Mouse (Mus musculus) gastrocnemius, postnatal 25 days (tissue): ENCODE measurements around the gene Lmx1a. TPM values are rescaled to one million over a fixed set of nuclear protein-coding genes. Genes with fewer than 3 reads are reported as not detected.

Experiments
- DNase-seq: peaks from one replicate; pipeline ENCODE4 v3.0.0; 2022
- total RNA-seq, 2 experiments: library from RNA; stranded (reverse); gene quantifications; 1 replicate in 1 of 2; 2 replicates in 1 of 2; pipeline ENCODE4 v1.2.3; 2021

Lmx1a gene
- total RNA-seq, 2 experiments from 2014 or later, result 0.43 to 0.51 TPM

DNA sequence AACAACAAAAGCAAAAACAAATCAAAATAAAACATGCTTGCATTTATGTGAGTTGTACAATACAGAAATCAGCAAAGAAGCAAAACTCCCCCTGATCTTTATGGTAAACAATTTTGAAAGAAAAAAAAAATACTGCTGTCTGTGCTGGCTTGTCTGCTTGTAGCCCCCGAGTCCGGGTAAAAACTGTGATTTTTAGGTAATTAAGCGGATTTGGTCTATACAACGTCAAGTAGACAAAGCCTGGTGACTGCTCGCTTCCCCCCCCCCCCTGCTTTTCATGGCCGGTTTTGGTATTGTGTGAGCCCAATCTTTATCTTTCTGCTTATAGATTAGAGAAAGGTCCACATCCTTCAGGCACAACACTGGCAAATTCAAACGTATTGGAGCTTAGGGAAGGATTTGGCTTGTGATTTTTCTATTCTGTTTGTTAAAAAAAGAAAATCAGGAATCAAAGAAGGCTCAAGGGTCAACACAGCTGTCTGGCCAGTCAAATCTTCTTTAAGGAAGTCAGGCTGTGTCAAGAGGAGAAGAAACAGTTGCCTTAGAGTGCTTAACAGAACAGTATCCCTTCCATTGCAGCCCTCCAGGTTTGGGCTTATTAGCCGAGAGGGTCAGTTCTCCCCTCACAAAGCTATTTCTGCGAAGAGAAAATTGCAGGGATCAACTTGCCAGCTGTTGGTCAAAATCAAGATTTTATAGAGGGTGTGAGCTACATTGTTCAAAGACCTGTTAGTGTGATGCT, 4.6 kb downstream of the Lmx1a start:
- no peak for DNase-seq

GRCm38 (mm10) chr1:167694731-167695130, 5.7 kb downstream of the Lmx1a start:
- no peak for DNase-seq

GRCm38 (mm10) chr1:167695910-167696459, 6.9 kb downstream of the Lmx1a start:
- no peak for DNase-seq

GRCm38 (mm10) chr1:167699706-167700105, 10.7 kb downstream of the Lmx1a start:
- DNase-seq, result no peak

DNA sequence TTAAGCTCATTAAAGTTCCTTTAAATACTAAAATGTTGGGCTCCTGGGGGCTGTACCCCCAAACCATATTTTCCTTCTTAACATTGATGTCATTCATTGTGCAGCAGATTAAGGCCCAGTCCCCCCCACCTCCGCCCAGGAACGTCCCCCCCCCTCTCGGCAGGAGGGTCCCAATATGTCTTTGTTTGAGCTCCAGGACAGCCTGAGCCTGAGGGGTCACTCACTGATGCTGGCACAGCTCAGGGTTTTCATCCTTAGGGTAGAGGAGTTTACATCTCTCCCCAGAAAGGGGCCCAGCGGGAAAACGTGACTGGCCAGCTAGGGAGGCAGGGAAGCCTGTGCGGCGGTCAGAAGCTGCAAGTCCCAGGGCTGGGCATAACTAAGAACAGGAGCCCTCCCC, 11.2 kb downstream of the Lmx1a start:
- no peak for DNase-seq

GRCm38 (mm10) chr1:167705527-167705926, 16.5 kb downstream of the Lmx1a start:
- no peak for DNase-seq

DNA sequence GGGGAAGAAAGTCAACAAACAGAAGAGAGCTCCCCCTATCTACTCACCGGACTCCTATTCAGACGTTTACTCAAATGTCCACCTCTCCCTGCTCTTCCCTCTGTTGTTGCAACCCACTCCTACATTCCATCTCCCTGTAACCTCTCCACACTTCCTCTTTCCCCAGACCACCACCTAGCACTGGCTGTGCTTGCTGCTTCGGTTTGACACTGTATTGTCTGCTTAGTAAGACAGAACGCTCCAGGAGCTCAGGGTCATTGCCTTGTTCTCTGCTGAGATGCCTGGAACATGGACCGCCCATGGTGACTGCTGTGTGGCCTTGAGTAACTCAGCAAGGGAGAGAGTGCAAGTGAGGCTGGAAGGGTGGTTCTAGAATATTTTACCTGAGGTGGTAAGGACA, 19.7 kb downstream of the Lmx1a start:
- DNase-seq, result no peak

DNA sequence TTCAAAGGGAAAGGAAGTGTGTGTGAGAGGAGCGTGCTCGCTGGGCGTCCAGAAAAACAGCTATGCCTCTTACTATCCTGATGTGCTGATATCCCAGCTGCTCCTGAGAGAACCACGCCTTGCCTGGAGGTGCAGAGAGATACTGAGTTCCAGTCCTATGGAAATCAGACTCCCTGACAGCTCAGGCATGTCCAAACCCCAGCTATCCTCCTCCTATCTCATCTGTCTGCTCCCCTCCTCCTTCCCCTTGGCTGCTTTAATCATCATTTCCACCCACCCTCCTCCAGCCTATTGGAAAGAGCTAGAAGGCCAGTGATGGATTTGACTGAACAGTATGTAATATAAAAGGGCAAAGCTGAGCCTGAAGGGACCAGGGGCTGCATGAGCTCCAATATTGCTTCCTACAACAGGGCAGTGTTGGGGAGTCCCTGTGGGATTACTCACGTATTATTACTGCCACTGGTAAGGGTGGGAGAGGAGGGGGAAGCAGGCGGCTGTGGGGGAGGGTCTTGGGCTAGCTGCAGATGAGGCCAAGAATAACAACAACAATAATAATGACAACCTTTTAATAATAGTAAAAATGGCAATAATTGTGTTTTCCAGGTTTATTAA, 26.8 kb downstream of the Lmx1a start:
- DNase-seq, result no peak

DNA sequence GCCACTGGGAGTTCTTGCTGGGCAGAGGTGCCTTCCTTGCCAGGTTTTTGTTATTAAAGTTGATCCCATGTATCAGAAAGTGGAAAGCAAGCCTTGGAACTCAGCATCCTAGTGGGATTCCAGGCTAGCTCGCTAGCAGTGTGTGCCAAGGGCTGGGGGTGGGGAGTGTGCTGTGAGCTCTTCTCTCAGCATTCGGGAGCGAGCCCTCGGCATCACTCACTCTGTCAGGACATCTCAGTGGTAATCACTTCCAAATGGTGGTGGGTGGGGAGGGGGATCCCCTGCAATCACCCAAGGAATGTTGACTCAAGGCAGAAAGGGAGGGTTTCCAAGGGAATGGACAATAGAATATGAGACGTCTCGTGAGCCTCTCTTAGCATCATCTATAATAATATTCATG, 45.4 kb downstream of the Lmx1a start:
- DNase-seq, result no peak

- no peak for DNase-seq
Measured at GRCm38 (mm10) chr1:167736793-167737192, 47.8 kb downstream of the Lmx1a start.

DNA sequence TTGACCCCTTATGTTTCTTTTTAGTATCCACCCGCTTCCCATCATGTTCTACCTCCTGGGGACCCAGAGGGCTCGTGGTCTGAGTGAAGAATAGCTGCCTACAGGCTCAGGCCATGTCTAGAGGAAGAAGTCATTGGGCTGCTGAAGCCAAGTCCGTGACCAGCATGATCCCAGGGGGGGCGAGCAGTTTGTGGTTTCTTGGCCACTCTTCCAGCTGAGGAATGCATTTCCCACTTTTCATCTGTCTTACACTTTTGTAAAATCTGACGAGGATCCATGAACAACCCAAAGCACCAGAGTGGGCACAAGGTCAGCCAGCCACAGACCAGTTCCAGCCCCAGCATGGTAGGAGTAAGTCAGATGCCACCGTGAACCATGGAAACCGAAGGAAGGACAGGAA, 50.2 kb downstream of the Lmx1a start:
- DNase-seq, result no peak

- no peak for DNase-seq
Measured at GRCm38 (mm10) chr1:167746676-167747075, 57.6 kb downstream of the Lmx1a start.

DNA sequence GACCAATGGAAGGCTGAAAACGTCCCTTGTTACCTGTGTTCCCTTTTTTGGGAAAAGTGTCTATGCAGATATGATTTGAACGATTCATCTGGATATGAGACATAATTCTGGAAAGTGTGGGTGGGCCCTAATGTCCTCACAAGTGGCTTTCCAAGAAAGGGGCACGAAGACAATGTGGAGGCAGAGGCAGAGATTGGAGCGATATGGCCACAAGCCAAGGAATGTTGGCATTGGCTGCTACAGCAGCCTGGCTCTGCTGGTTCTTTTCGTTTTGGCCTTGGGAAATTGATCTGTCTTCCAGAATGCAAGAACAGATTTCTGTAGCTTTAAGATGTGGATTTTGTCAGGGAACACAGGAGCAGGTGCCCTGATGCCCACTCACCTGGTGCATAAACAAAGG, 63.6 kb downstream of the Lmx1a start:
- no peak for DNase-seq

DNA sequence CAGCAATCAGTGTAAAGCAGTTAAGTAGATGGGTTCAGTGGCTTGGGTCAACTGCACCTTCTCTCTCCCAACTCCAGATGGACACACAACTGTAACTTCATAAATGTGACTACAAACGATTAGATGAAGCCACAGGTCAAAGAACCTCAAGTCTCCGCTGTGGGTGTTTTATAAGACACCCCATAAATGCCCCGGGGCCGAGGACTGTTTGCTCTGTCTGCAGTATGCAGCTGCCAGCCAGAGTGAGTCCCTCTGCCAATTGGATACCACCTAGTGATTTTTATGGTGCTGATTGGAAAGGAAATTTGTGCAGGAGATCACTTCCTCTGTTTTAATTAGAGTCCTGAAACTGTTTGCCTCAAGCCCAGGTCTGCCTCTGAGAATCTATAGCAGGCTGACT, 65.0 kb downstream of the Lmx1a start:
- DNase-seq, result no peak

DNA sequence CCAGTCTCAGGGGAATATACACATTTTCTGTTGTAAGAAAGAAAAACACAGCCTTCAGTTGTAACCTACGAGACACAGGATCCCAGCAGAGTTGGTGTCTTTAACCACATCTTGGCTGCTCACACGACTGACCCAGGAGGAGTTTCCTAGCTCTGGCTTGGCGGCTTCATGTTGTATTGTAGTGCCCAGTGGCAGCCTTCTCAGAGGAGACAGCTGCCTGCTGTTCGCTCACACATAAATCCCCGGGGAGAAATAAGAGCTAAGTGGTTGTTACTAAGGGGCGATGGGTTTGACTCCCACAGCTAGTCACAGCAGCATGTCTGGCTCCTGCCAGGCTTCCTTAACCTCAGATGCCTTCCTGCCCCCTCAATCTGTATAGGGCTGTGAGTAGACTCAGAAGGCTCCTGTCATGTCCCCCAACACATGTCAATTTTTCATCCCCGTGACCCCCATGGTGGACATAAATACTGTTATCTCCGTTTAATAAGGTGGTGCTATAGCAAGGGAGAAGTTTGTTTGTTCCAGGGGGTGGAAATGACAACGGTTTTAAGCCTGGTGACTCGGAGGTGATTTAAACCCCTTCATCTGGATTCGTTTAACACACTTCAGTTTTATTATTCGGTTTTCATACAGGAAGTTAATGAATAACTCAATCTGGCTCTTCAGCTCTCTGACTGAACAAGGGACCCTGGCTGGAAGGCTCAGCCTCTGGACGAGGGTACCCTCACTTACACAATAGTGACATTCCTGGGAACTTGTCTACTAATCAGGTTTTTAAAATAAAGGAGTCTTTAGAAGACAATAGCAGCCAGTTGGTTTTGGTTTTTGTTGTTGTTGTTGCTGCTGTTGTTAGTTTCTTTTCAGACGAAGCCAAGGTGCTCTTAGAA, 65.8 kb downstream of the Lmx1a start:
- DNase-seq, result no peak

DNA sequence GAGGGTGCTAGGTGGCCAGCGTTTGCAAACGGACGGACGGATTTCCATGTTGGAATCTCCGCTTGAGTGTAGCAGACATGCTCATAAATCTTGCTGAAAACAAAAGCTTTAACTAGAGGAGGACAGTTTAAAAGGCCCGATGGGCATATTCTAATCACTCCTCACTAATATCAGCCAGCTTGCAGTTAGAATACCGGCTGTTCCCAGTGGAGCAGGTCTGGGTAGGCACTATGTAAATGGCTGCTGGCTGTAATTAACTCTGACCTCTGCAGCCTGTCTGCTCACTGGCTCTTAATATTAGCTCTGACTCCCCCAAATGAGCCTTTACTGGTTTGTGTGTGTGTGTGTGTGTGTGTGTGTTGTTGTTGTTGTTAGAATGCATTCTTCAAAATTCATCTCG, 69.2 kb downstream of the Lmx1a start:
- no peak for DNase-seq

GRCm38 (mm10) chr1:167760307-167760706, 71.3 kb downstream of the Lmx1a start:
- DNase-seq, result no peak

DNA sequence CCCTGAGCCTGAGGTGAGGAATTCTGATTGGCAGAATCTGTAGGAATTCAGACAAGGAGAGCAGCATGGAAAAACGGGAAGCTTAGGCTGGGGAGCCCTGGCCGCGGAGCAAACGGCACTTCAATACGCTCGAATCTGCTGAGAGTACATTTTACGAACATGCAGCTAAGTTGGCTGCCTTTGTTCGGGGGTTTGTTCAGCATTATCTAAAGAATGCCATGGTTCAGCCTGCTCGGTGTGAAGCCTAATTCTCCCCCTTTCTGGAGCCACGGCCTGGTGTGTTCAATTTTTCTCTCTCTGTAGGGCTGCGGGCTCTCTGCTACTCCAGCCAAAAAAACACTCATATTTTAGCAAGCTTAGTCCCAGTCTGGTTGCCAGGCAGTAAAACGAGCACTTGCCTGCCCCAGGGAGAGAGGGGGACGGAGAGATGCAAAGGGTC, 72.8 kb downstream of the Lmx1a start:
- DNase-seq, result no peak

GRCm38 (mm10) chr1:167766619-167767018, 77.6 kb downstream of the Lmx1a start:
- DNase-seq, result no peak

GRCm38 (mm10) chr1:167770457-167770856, 81.4 kb downstream of the Lmx1a start:
- DNase-seq, result no peak

- DNase-seq, result no peak
Measured at GRCm38 (mm10) chr1:167779766-167780488, 90.9 kb downstream of the Lmx1a start.
